Mouse (Mus musculus) ES-E14 (cell line): Measurements from ENCODE around the gene Rab5c. TPM values are rescaled to one million over a fixed set of nuclear protein-coding genes. Genes with fewer than 3 reads are reported as not detected.
A peak's percentile ranks its signal among the peaks of the same experiment; 100 is the strongest.

Experiments used
- DNase-seq: peaks from one replicate; pipeline ENCODE4 v3.0.0-alpha.2; 2013; ENCODE audit warnings: low read depth, low spot score
- H3K27ac ChIP-seq: 2 replicates; pipeline ENCODE4 v1.5.1; 2012; ENCODE audit warnings: low read depth, mild to moderate bottlenecking, low read length, moderate library complexity, mixed read lengths; ENCODE audit not compliant: poor library complexity, insufficient read depth, severe bottlenecking
- H3K36me3 ChIP-seq: 2 replicates; pipeline ENCODE4 v1.6.1; 2012; ENCODE audit warnings: mild to moderate bottlenecking, low read length, moderate library complexity, mixed read lengths; ENCODE audit not compliant: control insufficient read depth, poor library complexity, insufficient read depth, severe bottlenecking
- H3K4me1 ChIP-seq, 2 experiments: fragments of 150-350 bp in 1 of 2; sonication (generic) in 1 of 2; 2 replicates each; pipeline ENCODE4 v1.6.1; 2012; ENCODE audit warnings: low read length in 2 of 2, mild to moderate bottlenecking in 1 of 2, mixed read lengths in 1 of 2; ENCODE audit not compliant: control insufficient read depth in 2 of 2, insufficient read depth in 2 of 2, poor library complexity in 1 of 2
- H3K4me3 ChIP-seq, 2 experiments: fragments of 150-350 bp in 1 of 2; sonication (generic) in 1 of 2; 2 replicates each; pipeline ENCODE4 v1.5.1; 2012; ENCODE audit warnings: low read length in 2 of 2, low read depth in 1 of 2, mild to moderate bottlenecking in 1 of 2, mixed read lengths in 1 of 2; ENCODE audit not compliant: insufficient read depth in 1 of 2, poor library complexity in 1 of 2, severe bottlenecking in 1 of 2
- H3K9ac ChIP-seq: 2 replicates; pipeline ENCODE4 v1.6.1; 2012; ENCODE audit warnings: low read depth, mild to moderate bottlenecking, low read length, mixed read lengths; ENCODE audit not compliant: poor library complexity, insufficient read depth, severe bottlenecking
- H3K9me3 ChIP-seq: fragments of 150-350 bp; sonication (generic); 2 replicates; pipeline ENCODE4 v1.6.1; 2012; ENCODE audit warnings: low read depth, mild to moderate bottlenecking, low read length; ENCODE audit not compliant: control insufficient read depth, insufficient read depth
- CHD2 ChIP-seq: IDR thresholded peaks from 2 replicates; pipeline ENCODE4 v1.6.1; 2014; ENCODE audit warnings: mild to moderate bottlenecking, low read depth, low read length, inconsistent platforms
- HCFC1 ChIP-seq: IDR thresholded peaks from 2 replicates; pipeline ENCODE4 v1.6.1; 2012; ENCODE audit warnings: low read length, inconsistent platforms, borderline replicate concordance; ENCODE audit not compliant: insufficient read depth
- MAFK ChIP-seq: IDR thresholded peaks from 2 replicates; pipeline ENCODE4 v1.6.1; 2014; ENCODE audit warnings: mild to moderate bottlenecking, low read depth, low read length, inconsistent platforms; ENCODE audit not compliant: insufficient read depth
- ZC3H11A ChIP-seq: IDR thresholded peaks from 2 replicates; pipeline ENCODE4 v1.6.1; 2012; ENCODE audit warnings: low read depth, mild to moderate bottlenecking, inconsistent platforms, low read length, borderline replicate concordance
- ZNF384 ChIP-seq: IDR thresholded peaks from 2 replicates; pipeline ENCODE4 v1.6.1; 2012; ENCODE audit warnings: low read depth, low read length, inconsistent platforms
- in situ Hi-C, 2 experiments: fragments of 600-800 bp; cut with MboI; formaldehyde crosslinking; loops; one replicate each; pipeline ENCODE4 v1.15.1; 2025; ENCODE audit warnings: low sequenced_read_pairs in 2 of 2, inconsistent platforms in 1 of 2; ENCODE audit not compliant: unreplicated experiment in 2 of 2
- total RNA-seq: library from RNA; depleted of rRNA; stranded (reverse); fragments of 300-350 nt; gene quantifications from 2 replicates; pipeline ENCODE4 v1.2.3, GENCODE M21; 2012; rRNA removed

Gene Rab5c
- total RNA-seq, 1 experiment: 124 TPM

DNA sequence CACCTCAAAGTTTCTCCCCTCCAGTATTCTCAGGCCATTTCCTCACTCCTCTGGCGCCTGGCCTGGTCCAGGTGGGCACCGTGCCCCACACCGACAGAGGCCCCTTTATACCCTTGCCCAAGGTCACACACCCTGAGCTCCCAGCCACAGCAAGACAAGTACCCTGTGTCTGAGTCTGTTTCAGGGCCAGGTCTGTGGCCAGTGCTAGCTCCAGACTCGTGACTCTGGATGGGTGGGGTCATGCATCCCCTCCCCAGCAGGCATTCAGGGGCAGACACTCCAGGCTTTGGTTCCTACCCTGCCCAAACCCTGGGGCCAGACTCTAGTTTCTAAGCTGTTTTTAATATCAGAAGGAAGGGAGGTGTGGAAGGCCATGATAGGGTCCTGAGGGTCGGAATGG is 56.2 kb downstream of the Rab5c start:
- H3K4me1 ChIP-seq: peaks cover 0 to 31% of the 10 kb centered on the region in 2 experiments; a peak in 2 of 4 replicates
- TF ChIP-seq MAFK: no peak
- no peak for TF ChIP-seq CHD2
- TF ChIP-seq ZC3H11A: no peak
- no peak for TF ChIP-seq ZNF384
- H3K4me3 ChIP-seq: no peak overlapping the region
- no peak overlapping the region for H3K9ac ChIP-seq
- H3K36me3 ChIP-seq: no peaks in the 10 kb centered on the region
- in situ Hi-C loops: no loop called here
- DNase-seq: no peak
- H3K27ac ChIP-seq: peak overlapping the region; percentile 3; the same call in 1 of the 2 replicates
- H3K9me3 ChIP-seq: no peaks in the 10 kb centered on the region

GRCm38 (mm10) chr11:100677810-100678209 is 60.2 kb downstream of the Rab5c start:
- H3K9me3 ChIP-seq: no peaks in the 10 kb centered on the region
- no peak for DNase-seq
- no peak overlapping the region; the same call in 1 of the 2 replicates for H3K9ac ChIP-seq
- no peak overlapping the region for H3K27ac ChIP-seq
- H3K36me3 ChIP-seq: no peaks in the 10 kb centered on the region
- H3K4me1 ChIP-seq: peaks cover 3 to 31% of the 10 kb centered on the region in 2 experiments; a peak in 2 of 4 replicates
- in situ Hi-C loops: no loop called here
- TF ChIP-seq CHD2 (no peak), ZC3H11A (no peak), ZNF384 (no peak), HCFC1 (no peak), MAFK (no peak)
- H3K4me3 ChIP-seq: no peak overlapping the region

- in situ Hi-C loops: no loop called here
- Histone ChIP-seq H3K27ac (no peak overlapping the region), H3K9me3 (peaks cover 11% of the 10 kb centered on the region), H3K4me1 (peaks cover 3 to 13% of the 10 kb centered on the region in 2 experiments; a peak in 2 of 4 replicates), H3K9ac (no peak overlapping the region), H3K4me3 (peak overlapping the region; percentile 20 to 35; a peak in 2 of 4 replicates), H3K36me3 (no peaks in the 10 kb centered on the region)
- DNase-seq: no peak
- TF ChIP-seq CHD2 (no peak), ZNF384 (no peak), HCFC1 (no peak), ZC3H11A (no peak), MAFK (no peak)
Measured at GRCm38 (mm10) chr11:100673169-100673568, 64.8 kb downstream of the Rab5c start.

- H3K9me3 ChIP-seq: peaks cover 11% of the 10 kb centered on the region
- TF ChIP-seq ZC3H11A: no peak
- no peak for TF ChIP-seq CHD2
- TF ChIP-seq MAFK: no peak
- TF ChIP-seq HCFC1: no peak
- no peak for TF ChIP-seq ZNF384
- H3K27ac ChIP-seq: no peak overlapping the region
- H3K36me3 ChIP-seq: no peaks in the 10 kb centered on the region
- in situ Hi-C loops: no loop called here
- DNase-seq: no peak
- peaks cover 3 to 5% of the 10 kb centered on the region in 2 experiments; a peak in 2 of 4 replicates for H3K4me1 ChIP-seq
- no peak overlapping the region for H3K9ac ChIP-seq
- H3K4me3 ChIP-seq: no peak overlapping the region
Measured at GRCm38 (mm10) chr11:100671956-100672355, 66.1 kb downstream of the Rab5c start.

GRCm38 (mm10) chr11:100671049-100671448 is 67.0 kb downstream of the Rab5c start:
- H3K4me3 ChIP-seq: no peak overlapping the region
- peaks cover 3 to 5% of the 10 kb centered on the region in 2 experiments; a peak in 2 of 4 replicates for H3K4me1 ChIP-seq
- H3K9ac ChIP-seq: no peak overlapping the region
- peaks cover 11% of the 10 kb centered on the region for H3K9me3 ChIP-seq
- no peaks in the 10 kb centered on the region for H3K36me3 ChIP-seq
- TF ChIP-seq HCFC1 (no peak), ZC3H11A (no peak), ZNF384 (no peak), CHD2 (no peak), MAFK (no peak)
- in situ Hi-C loops: no loop called here
- H3K27ac ChIP-seq: no peak overlapping the region
- DNase-seq: no peak

Other genes with a start within 250 kb of the Rab5c start
- gene Acly, start 210.2 kb downstream of the Rab5c start, total RNA-seq: 202 and 209 TPM in 2 replicates
- 2.3 and 3.4 TPM in 2 replicates for gene Ttc25, start 192.6 kb downstream of the Rab5c start, total RNA-seq
- 9.4 and 11.9 TPM in 2 replicates for gene Cnp, start 163.3 kb downstream of the Rab5c start, total RNA-seq
- gene Nkiras2, start 119.0 kb downstream of the Rab5c start, total RNA-seq: 27.3 and 30.7 TPM in 2 replicates
- 139 and 208 TPM in 2 replicates for gene Dnajc7, start 118.0 kb downstream of the Rab5c start, total RNA-seq
- gene Zfp385c, start 45.8 kb downstream of the Rab5c start, total RNA-seq: 0.09 and 0.37 TPM in 2 replicates
- 2.3 and 4.1 TPM in 2 replicates for gene Dhx58, start 33.9 kb downstream of the Rab5c start, total RNA-seq
- 40.8 and 44.4 TPM in 2 replicates for gene Kat2a, start 25.8 kb downstream of the Rab5c start, total RNA-seq
- 0.49 and 1.6 TPM in 2 replicates for gene Hspb9, start 24.4 kb downstream of the Rab5c start, total RNA-seq
- gene Kcnh4, start 21.7 kb upstream of the Rab5c start, total RNA-seq: 0.45 and 0.48 TPM in 2 replicates
- not detected in 2 replicates for gene Hcrt, start 24.7 kb upstream of the Rab5c start, total RNA-seq
- 16.5 and 26.4 TPM in 2 replicates for gene Ghdc, start 32.7 kb upstream of the Rab5c start, total RNA-seq
- 3.4 and 4.3 TPM in 2 replicates for gene Stat5b, start 112.5 kb upstream of the Rab5c start, total RNA-seq
- gene Stat5a, start 121.1 kb upstream of the Rab5c start, total RNA-seq: 1.7 TPM in 2 replicates
- 61.5 and 78.9 TPM in 2 replicates for gene Stat3, start 201.3 kb upstream of the Rab5c start, total RNA-seq
- 16.4 and 30.7 TPM in 2 replicates for gene Cavin1, start 232.7 kb upstream of the Rab5c start, total RNA-seq